Mouse (Mus musculus) limb, embryonic 11.5 days (tissue): ENCODE measurements at regions not wholly inside any gene's neighbourhood (a gene's known extent, or its start where the extent isn't known, plus 50 kb on each side); places are given as distances from the start of the nearest gene placed in this dataset.

Source experiments
- ATAC-seq: fragments of 200-750 bp; cut with Nextera tagmentation; 2 replicates; pipeline ENCODE4 v1.8.0; 2017; ENCODE audit warnings: low read depth; ENCODE audit not compliant: insufficient number of reproducible peaks, low FRiP score, low TSS enrichment
- DNase-seq: peaks from one replicate; pipeline ENCODE4 v3.0.0-alpha.2; 2015; ENCODE audit warnings: low spot score
- H3K27ac ChIP-seq: fragments of 300-500 bp; sonication (generic); replicated peaks from 2 replicates; pipeline ENCODE4 v1.5.1; 2014; ENCODE audit warnings: low read depth, mild to moderate bottlenecking, low read length
- H3K27me3 ChIP-seq: fragments of 300-500 bp; sonication (generic); 2 replicates; pipeline ENCODE4 v1.6.1; 2014; ENCODE audit warnings: mild to moderate bottlenecking, low read length, mixed read lengths; ENCODE audit not compliant: control insufficient read depth, insufficient read depth
- H3K36me3 ChIP-seq: fragments of 300-500 bp; sonication (generic); 2 replicates; pipeline ENCODE4 v1.6.1; 2014; ENCODE audit warnings: mild to moderate bottlenecking, low read length, moderate library complexity, mixed read lengths; ENCODE audit not compliant: control insufficient read depth, insufficient read depth
- H3K4me1 ChIP-seq: fragments of 300-500 bp; sonication (generic); 2 replicates; pipeline ENCODE4 v1.6.1; 2014; ENCODE audit warnings: low read length, mixed read lengths; ENCODE audit not compliant: control insufficient read depth, insufficient read depth
- H3K4me2 ChIP-seq: fragments of 300-500 bp; sonication (generic); 2 replicates; pipeline ENCODE4 v1.6.1; 2014; ENCODE audit warnings: low read depth, mild to moderate bottlenecking, moderate library complexity; ENCODE audit not compliant: severe bottlenecking
- H3K4me3 ChIP-seq: fragments of 300-500 bp; sonication (generic); 2 replicates; pipeline ENCODE4 v1.5.1; 2014; ENCODE audit warnings: low read depth, low read length
- H3K9ac ChIP-seq: fragments of 300-500 bp; sonication (generic); 2 replicates; pipeline ENCODE4 v1.6.1; 2014; ENCODE audit warnings: mild to moderate bottlenecking, low read length
- H3K9me3 ChIP-seq: fragments of 300-500 bp; sonication (generic); 2 replicates; pipeline ENCODE4 v1.6.1; 2016; ENCODE audit warnings: low read length; ENCODE audit not compliant: control insufficient read depth
- WGBS: fragments of 180-500 bp; shearing (Covaris S2); extraction: QIAGEN DNeasy Blood & Tissue Kit; methylation state at CpG from one replicate; pipeline ENCODE4 v1.1.7; 2014; 5-methylcytosine and 5-hydroxymethylcytosine counted together

DNA sequence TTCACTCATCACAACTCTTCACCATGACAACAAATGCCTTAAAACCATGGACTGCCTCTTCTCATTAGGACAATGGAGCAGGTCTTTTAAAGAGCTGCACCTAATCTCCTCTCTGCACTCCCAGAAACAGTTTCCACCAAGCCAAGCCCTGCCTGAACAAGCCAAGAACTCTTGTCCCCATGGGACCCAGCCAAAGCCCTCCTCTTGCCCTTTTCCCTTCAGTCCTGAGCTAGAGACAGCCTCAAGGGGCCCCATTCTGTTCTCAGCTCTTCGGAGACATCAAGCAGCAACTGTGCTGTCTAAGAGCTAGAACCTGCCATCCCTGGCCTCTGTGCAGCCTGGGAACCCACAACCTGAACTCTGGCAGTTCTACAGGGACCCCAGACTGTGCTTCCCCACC, 345.0 kb upstream of the Irak1bp1 start:
- 80% methylated on average over 1 of the region's 1 CpGs for WGBS
- no peak overlapping the region for H3K9ac ChIP-seq
- DNase-seq (no peak), ATAC-seq (no peak)
- H3K9me3 ChIP-seq: no peaks in the 10 kb centered on the region
- H3K4me3 ChIP-seq: no peak overlapping the region
- no peak overlapping the region for H3K4me2 ChIP-seq
- no peaks in the 10 kb centered on the region for H3K4me1 ChIP-seq
- H3K27me3 ChIP-seq: no peaks in the 10 kb centered on the region
- no peak overlapping the region for H3K27ac ChIP-seq
- no peaks in the 10 kb centered on the region for H3K36me3 ChIP-seq

DNA sequence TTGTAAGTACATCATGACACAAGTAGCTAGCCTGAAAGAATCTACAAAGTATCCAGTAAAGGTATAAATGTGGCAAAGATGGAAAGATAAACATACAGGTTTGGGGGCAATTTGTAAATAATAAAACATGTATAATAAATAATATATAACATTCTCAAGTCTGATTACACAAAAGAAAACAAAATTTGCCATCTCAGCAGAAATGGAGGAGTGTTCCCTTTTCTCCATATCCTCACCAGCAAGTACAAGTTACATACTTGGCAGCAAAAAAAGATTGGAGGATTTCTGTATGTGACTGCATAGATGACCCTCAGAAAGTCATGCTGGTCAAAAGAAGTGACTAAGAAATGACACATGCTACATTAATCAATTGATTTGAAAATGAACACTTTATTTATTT, 335.9 kb upstream of the Irak1bp1 start:
- Histone ChIP-seq H3K27me3 (no peaks in the 10 kb centered on the region), H3K9me3 (no peaks in the 10 kb centered on the region), H3K36me3 (no peaks in the 10 kb centered on the region), H3K9ac (no peak overlapping the region), H3K4me3 (no peak overlapping the region), H3K4me1 (no peaks in the 10 kb centered on the region), H3K4me2 (no peak overlapping the region), H3K27ac (no peak overlapping the region)
- ATAC-seq: no peak
- no peak for DNase-seq

DNA sequence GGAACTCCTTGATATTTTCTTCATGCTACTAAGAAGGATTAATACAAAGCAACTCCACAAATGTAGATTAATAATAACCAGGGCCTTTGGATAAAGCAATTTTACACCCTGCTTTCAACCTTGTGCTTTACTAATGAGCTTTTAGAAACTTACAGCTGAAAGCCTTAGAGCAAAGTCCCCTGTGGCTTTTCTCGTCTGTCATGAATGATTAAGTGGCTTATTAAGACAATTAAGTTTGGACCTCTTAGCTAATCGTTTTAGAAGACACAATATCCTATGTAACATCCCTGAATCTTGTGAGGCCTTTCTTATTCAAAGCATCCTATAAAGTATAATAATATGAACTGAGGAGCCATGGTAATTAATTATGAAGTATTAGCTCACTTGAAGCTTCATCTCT, 319.3 kb upstream of the Irak1bp1 start:
- no peaks in the 10 kb centered on the region for H3K27me3 ChIP-seq
- no peak overlapping the region for H3K27ac ChIP-seq
- ATAC-seq (no peak), DNase-seq (no peak)
- no peaks in the 10 kb centered on the region for H3K36me3 ChIP-seq
- H3K4me2 ChIP-seq: no peak overlapping the region
- H3K9me3 ChIP-seq: no peaks in the 10 kb centered on the region
- WGBS: 50% methylated on average over 2 of the region's 2 CpGs
- no peak overlapping the region for H3K4me3 ChIP-seq
- H3K4me1 ChIP-seq: no peaks in the 10 kb centered on the region
- H3K9ac ChIP-seq: no peak overlapping the region

DNA sequence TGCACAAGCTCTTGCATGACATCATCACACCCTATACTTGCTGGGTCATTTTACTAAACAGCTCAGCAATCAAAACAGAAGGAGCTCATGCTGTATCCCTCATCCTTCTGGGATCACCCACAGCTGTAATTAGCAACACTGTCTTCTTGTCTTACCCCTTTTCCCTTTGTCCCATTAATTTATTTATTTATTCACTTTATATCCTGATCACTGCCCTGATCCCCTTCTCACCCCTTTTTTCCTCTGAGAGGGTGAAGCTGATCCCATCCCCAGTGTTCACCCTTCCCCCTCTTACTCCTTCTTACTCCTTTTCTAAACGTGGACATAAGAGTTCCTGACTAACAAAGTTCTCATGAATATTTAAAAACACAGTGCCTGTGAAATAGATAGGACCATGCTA, 310.3 kb upstream of the Irak1bp1 start:
- H3K36me3 ChIP-seq: no peaks in the 10 kb centered on the region
- ATAC-seq: no peak
- no peaks in the 10 kb centered on the region for H3K9me3 ChIP-seq
- no peak overlapping the region for H3K4me2 ChIP-seq
- DNase-seq: no peak
- no peaks in the 10 kb centered on the region for H3K4me1 ChIP-seq
- H3K9ac ChIP-seq: no peak overlapping the region
- no peak overlapping the region for H3K27ac ChIP-seq
- 43% methylated on average over 1 of the region's 1 CpGs for WGBS
- no peaks in the 10 kb centered on the region for H3K27me3 ChIP-seq
- H3K4me3 ChIP-seq: no peak overlapping the region

DNA sequence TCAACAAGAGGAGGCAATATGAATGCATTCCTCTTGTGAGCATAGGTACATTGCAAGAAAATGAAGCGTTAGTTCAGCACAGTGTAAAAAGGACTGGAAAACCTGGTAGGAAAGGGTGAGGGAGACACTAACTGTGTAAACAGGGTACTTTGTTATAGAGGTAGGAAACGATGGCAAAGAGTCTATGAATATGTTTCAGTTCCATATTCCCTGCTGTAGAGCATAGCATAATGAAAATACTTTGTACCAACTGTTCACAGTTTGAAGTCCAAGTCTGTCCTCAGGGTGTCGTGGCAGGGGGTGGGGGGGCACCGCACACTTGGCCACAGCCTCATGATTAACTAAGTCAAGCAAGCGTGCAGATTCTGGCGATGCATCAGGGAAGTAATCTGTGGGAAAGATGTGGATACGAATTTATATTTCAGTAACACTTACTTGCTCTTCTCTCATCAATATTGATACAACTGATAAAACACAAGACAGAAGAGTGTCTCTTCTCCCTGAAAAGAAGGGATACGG, 301.4 kb upstream of the Irak1bp1 start:
- Histone ChIP-seq H3K9me3 (no peaks in the 10 kb centered on the region), H3K36me3 (no peaks in the 10 kb centered on the region), H3K4me1 (no peaks in the 10 kb centered on the region), H3K27me3 (no peaks in the 10 kb centered on the region), H3K9ac (no peak overlapping the region), H3K4me2 (no peak overlapping the region), H3K27ac (no peak overlapping the region), H3K4me3 (no peak overlapping the region)
- DNase-seq (no peak), ATAC-seq (no peak)
- 88% methylated on average over 8 of the region's 8 CpGs for WGBS

DNA sequence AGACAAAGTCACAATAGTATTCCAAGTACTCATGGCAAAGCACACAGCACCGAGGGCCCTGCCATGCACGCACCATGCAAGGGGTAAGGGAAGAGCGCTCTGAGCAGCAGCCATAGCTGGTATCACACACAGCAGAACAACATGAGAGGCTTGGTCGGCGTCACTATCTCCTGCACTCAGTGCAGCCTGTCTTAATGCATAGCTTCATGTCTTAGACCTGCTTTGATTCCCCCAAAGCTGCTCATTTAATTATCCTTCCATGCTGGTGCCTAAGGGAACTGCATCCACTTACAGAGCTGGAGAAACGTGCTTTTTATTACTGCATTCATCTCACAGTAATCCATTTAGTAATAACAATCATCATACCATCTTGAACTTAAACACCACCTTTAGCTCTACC, 276.6 kb upstream of the Irak1bp1 start:
- H3K27me3 ChIP-seq: no peaks in the 10 kb centered on the region
- no peak overlapping the region for H3K9ac ChIP-seq
- H3K4me2 ChIP-seq: no peak overlapping the region
- H3K36me3 ChIP-seq: no peaks in the 10 kb centered on the region
- ATAC-seq: no peak
- no peaks in the 10 kb centered on the region for H3K9me3 ChIP-seq
- H3K4me3 ChIP-seq: no peak overlapping the region
- no peak overlapping the region for H3K27ac ChIP-seq
- H3K4me1 ChIP-seq: 0 out of 2 replicates have a peak, but pooled peaks cover 3% of the 10 kb centered on the region
- WGBS: 68% methylated on average over 6 of the region's 6 CpGs
- DNase-seq: peak; percentile 20

DNA sequence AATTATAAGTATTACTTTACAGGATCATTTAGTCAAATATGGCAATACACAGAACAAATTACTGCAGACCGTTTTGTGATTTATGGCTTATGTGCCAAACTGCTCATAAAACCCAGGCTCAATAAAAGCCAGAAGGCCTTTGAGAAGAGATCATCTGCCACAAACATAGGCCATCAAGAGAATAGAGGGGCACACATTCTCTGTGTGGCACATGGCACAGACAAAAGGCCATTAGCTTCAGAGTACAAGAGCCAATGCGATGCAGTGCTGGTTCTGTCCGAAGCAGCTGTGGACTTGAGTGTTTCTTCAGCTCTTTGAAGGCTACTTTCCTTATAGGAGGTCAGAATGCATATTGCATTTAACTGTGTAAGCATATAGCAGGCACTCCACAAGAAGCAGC, 276.1 kb upstream of the Irak1bp1 start:
- DNase-seq (peak; percentile 23), ATAC-seq (no peak; the same call in 1 of the 2 replicates)
- H3K9me3 ChIP-seq: no peaks in the 10 kb centered on the region
- WGBS: 51% methylated on average over 3 of the region's 3 CpGs
- no peak overlapping the region for H3K4me3 ChIP-seq
- H3K4me1 ChIP-seq: 0 out of 2 replicates have a peak, but pooled peaks cover 3% of the 10 kb centered on the region
- H3K4me2 ChIP-seq: no peak overlapping the region
- no peak overlapping the region for H3K27ac ChIP-seq
- no peaks in the 10 kb centered on the region for H3K27me3 ChIP-seq
- H3K36me3 ChIP-seq: no peaks in the 10 kb centered on the region
- no peak overlapping the region for H3K9ac ChIP-seq

DNA sequence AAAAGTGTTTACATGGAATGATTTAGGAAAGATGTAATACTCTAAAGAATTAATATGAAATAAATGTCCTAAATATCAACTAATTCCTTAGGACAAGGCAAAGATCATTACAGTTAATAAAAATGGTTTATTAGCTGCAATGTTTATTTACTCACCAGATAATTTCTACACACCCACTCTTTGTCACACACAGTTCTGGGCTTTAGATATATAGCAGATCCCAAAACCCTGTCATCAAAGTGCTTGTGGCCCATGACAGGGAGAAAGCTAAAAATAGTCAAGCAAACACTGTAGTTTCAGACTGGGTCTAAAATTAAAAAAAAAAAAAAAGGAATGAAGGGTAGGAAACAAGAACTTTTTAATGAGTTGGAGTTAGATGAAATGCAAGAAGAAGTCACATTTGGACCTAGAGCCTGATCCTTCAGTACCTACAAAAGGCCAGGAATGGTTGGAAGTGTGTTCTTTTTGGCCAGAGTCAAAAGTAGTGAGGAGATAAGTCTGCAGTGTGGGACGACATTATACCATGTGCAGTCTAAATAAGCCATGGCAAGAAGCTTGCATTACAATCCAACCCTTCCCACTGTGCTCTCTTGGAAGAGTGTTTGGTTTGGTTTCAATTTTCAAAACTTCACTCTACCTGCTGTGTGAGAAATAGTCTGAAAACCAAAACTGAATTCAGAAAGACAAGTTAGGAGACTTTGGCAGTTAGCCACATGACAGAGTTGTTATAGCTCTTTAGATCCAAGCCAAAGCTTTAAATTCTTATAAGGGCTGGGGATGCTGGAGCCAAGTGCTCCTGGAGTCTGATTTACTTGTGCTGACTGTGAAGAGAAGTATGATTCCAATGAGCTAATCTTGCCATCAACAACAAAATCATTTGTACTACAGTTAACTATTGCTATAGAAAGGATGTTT, 266.5 kb upstream of the Irak1bp1 start:
- Histone ChIP-seq H3K9ac (no peak overlapping the region), H3K4me3 (no peak overlapping the region), H3K9me3 (no peaks in the 10 kb centered on the region), H3K4me2 (no peak overlapping the region), H3K36me3 (no peaks in the 10 kb centered on the region), H3K4me1 (no peaks in the 10 kb centered on the region), H3K27me3 (no peaks in the 10 kb centered on the region), H3K27ac (no peak overlapping the region)
- DNase-seq (no peak), ATAC-seq (no peak)
- 74% methylated on average over 1 of the region's 1 CpGs for WGBS
